Mouse (Mus musculus) kidney, adult 11 months (tissue): ENCODE measurements around the gene Olfr704.
"Not testable (repeated sequence)": the region's sequence is repeated elsewhere in the genome, so short reads cannot be mapped to it uniquely, and the experiment has no call there.

Experiments
- DNase-seq: peaks from one replicate; pipeline ENCODE4 v3.0.0; 2022

The Olfr704 gene

DNA sequence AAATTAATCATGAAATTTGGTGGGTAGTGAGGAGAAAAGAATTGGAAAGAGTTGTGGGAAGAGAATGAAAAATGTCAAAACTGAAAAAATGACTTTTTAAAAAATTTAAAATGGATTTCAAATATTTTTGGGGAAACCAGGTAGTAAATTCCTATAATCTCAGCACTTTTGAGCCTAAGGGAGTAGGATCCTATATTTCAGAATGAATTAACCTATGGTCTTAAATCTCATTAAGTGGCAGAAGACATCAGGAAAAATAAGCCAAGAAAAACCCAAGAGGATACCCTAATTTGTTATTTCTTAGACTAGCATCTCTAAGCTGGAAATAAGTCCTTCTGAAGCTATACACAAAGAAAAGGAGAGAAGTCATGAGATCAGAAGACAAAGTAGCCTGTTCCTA lies at the start of gene Olfr704:
Gene Olfr704 (plus strand): TSS at position 301 of the 400 bp plus-strand sequence.
- DNase-seq = no peak

DNA sequence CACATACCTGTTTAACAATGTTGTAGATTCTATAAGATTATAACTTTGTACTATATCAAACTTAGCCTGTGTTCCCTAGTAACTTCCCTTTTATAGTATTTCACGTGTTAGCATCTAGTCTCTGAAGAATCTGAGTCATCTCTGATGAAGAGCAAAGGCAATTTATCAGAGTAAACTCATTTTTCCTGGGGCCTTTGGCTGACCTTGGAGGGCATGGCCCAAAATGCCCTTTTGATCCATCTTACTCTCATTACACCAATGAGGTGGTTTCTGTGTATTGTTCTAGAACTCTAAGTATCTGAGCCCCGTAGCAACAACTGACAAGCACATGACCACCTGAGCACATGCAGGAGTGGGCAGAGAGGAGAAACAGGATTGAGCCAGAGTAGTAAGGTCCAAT lies 49.2 kb upstream of the Olfr704 start, which contains the start of gene Olfr701:
Gene Olfr701 (plus strand): TSS at position 301 of the 400 bp plus-strand sequence.
- no peak for DNase-seq

DNA sequence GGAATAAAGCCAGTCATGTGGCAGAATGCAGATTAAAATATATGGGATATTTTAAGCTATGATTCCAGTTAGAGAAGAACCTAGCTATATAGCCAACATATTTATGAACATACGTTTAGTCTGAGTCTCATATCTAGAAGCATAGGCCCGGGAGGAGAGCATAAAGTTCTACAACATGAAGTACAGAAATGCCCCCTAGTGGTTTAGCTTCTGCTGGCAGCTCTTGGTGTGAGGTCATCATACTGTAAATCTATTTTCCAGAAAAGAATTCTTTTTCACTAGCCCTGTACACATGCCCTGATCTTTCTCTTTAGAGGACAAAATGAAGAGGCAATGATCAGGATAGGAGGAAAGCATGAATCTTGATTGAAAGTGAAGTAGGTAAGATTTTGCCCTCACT lies 47.2 kb upstream of the Olfr704 start:
- no peak for DNase-seq

DNA sequence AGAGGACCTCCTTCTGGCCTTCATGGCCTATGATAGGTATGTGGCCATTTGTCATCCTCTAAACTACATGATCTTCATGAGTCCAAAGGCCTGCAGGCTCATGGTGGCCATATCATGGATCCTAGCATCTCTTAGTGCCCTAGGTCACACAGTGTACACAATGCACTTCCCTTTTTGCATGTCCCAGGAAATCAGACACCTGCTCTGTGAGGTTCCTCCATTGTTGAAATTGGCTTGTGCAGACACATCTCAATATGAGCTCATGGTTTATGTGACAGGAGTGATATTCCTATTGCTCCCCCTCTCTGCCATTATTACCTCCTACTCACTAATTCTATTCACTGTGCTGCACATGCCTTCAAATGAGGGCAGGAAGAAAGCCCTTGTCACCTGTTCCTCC lies 44.6 kb upstream of the Olfr704 start:
- DNase-seq = no peak

GRCm38 (mm10) chr7:106833793-106834192 lies 29.2 kb upstream of the Olfr704 start, which contains the start of gene Olfr702:
Gene Olfr702, minus strand, starts transcription at chr7:106833893.
- no peak for DNase-seq

GRCm38 (mm10) chr7:106843060-106843459 lies 19.9 kb upstream of the Olfr704 start, which contains the start of gene Olfr703:
Gene Olfr703, plus strand, starts transcription at chr7:106843360.
- DNase-seq = no peak

GRCm38 (mm10) chr7:106876791-106877190 lies 13.8 kb downstream of the Olfr704 start, which contains the start of gene Olfr705:
Gene Olfr705, minus strand, starts transcription at chr7:106876891.
- no peak for DNase-seq

GRCm38 (mm10) chr7:106888062-106888461 lies 25.1 kb downstream of the Olfr704 start, which contains the start of gene Olfr706:
Gene Olfr706, minus strand, starts transcription at chr7:106888162.
- DNase-seq = no peak

DNA sequence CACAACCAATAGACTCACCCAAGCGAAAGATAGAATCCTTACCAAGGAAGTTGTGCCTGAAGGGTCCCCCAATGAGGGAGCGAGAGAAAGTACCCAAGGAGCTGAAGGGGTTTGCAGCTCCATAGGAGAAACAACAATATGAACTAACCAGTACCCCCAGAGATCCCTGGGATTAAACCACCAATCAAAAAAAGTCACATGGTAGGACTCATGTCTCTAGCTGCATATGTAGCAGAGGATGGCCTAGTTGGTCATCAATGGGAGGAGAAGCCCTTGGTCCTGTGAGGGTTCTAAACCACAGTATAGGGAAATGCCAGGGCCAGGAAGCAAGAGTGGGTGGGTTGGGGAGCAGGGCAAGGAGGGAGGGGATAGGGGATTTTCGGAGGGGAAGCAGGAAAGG lies 38.2 kb downstream of the Olfr704 start, which contains the start of gene Olfr707:
Gene Olfr707 (minus strand): TSS at position 101 of the 400 bp plus-strand sequence.
- not testable (repeated sequence) for DNase-seq

DNA sequence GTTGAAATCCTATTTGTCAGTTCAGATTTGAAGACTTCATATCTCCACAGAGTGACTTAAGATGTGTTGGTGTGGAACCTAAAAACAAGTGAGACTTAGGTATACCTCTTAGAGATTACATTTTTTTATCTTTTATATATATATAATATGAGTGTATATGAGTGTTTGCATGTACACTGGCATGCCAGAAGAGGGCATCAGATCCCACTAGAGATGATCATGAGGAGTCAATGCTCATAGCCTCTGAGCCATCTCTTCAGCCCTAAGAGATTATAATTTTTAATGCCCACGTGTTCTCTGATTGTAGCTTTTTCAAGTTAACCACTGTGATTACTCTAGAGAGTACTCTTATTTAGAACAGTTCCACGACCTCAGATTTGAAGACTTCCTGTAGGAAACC lies 44.7 kb downstream of the Olfr704 start, which contains the start of gene Olfr1532-ps1:
Gene Olfr1532-ps1 (plus strand): TSS at position 326 of the 400 bp plus-strand sequence.
- DNase-seq = no peak
